Mouse (Mus musculus) kidney, adult 2 months (tissue): ENCODE results near the gene Zc3h6. TPM values are rescaled to one million over a fixed set of nuclear protein-coding genes. Genes with fewer than 3 reads are reported as not detected.

Source experiments
- DNase-seq: peaks from one replicate; pipeline ENCODE4 v3.0.0; 2021
- H3K27ac ChIP-seq: fragments of 200-500 bp; 2 replicates; pipeline ENCODE4 v1.5.1; 2012; ENCODE audit warnings: low read depth, low read length, control low read depth, inconsistent platforms; ENCODE audit not compliant: insufficient read depth
- H3K27me3 ChIP-seq: fragments of 200-500 bp; replicated peaks from 2 replicates; pipeline ENCODE4 v1.6.1; 2012; ENCODE audit warnings: mild to moderate bottlenecking, moderate library complexity, low read length, inconsistent platforms; ENCODE audit not compliant: control insufficient read depth, insufficient read depth
- H3K36me3 ChIP-seq: fragments of 200-500 bp; 2 replicates; pipeline ENCODE4 v1.6.1; 2012; ENCODE audit warnings: mild to moderate bottlenecking, moderate library complexity, low read length, inconsistent platforms; ENCODE audit not compliant: control insufficient read depth, insufficient read depth
- H3K4me1 ChIP-seq: fragments of 200-500 bp; 2 replicates; pipeline ENCODE4 v1.6.1; 2011; ENCODE audit warnings: low read length; ENCODE audit not compliant: control insufficient read depth, insufficient read depth
- H3K4me3 ChIP-seq: fragments of 200-500 bp; 2 replicates; pipeline ENCODE4 v1.5.1; 2011; ENCODE audit warnings: mild to moderate bottlenecking, low read depth, low read length, control low read depth; ENCODE audit not compliant: insufficient read depth
- CTCF ChIP-seq: fragments of 200-500 bp; conservative IDR thresholded peaks from 2 replicates; pipeline ENCODE4 v1.5.1; 2011; ENCODE audit warnings: low read depth, mild to moderate bottlenecking, control low read depth, low read length, moderate library complexity, mixed read lengths; ENCODE audit not compliant: insufficient read depth, insufficient read length
- POLR2A ChIP-seq: fragments of 200-500 bp; IDR thresholded peaks from one replicate; pipeline ENCODE4 v1.6.1; 2011; ENCODE audit warnings: low read depth, low read length, control low read depth
- WGBS: fragments of 180-500 bp; shearing (Covaris S2); methylation state at CpG from one replicate; pipeline ENCODE4 v1.1.7; 2018; 5-methylcytosine and 5-hydroxymethylcytosine counted together
- polyA plus RNA-seq: library from polyadenylated mRNA; depleted of rRNA; stranded (reverse); fragments of >200 nt; gene quantifications from 2 replicates; pipeline ENCODE4 v1.2.3, GENCODE M21; 2012

Zc3h6 gene
- polyA plus RNA-seq, 1 experiment: 1.0 TPM

DNA sequence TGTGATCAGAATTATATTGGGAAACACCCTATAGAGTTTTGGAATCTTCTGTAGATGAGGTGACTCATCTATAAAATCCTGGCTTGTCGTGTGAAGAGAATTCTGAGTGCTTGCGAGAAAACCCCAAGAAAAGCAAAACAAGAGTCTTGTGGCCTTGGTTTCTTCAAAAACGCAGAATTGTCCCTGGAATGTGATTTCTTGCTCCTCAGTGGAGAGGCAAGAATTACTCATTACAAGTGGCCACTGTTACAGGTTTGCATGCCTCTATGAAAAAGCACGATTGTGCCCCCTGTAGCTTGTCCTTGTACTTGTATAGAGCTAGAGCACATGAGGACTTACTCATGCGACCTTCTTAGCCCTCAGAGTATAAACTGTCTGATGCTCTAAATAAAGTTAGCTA is 68.2 kb downstream of the Zc3h6 start:
- no peak overlapping the region for H3K4me3 ChIP-seq
- TF ChIP-seq POLR2A (no peak), CTCF (no peak)
- DNase-seq: no peak
- H3K36me3 ChIP-seq: no peaks in the 10 kb centered on the region
- H3K4me1 ChIP-seq: no peaks in the 10 kb centered on the region
- H3K27ac ChIP-seq: no peak overlapping the region
- peaks cover 1% of the 10 kb centered on the region; the same call in 1 of the 2 replicates for H3K27me3 ChIP-seq
- WGBS: 83% methylated on average over 5 of the region's 5 CpGs

DNA sequence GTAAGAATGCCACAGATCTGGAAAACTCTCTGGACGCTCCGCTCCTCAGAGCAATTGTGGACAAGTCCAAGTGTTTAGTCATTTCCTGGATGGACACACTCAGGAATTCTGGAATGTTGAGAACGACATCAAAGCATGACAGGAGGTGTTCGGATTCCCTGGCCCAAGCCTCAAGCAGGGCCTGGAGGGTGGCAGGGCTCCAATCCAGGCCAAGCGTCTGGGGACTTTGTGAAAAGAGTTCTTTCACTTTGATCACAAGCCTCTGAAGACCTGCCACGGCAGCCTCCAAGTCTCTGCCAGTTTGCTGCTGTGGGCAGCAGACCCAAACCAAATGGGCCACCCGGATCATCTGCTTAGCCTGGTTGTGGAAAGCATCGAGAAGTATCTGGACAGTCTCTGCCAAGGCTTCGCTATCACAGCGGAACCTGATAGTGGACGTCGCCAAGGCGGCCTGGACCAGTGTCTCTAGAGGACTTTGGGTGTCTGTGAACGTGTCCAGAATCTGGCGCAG is 71.3 kb downstream of the Zc3h6 start:
- DNase-seq: no peak
- Histone ChIP-seq H3K27me3 (0 out of 2 replicates have a peak, but pooled peaks cover 1% of the 10 kb centered on the region), H3K4me1 (no peaks in the 10 kb centered on the region), H3K4me3 (peak overlapping the region; percentile 20; the same call in 1 of the 2 replicates), H3K27ac (no peak overlapping the region), H3K36me3 (no peaks in the 10 kb centered on the region)
- 13% methylated on average over 15 of the region's 15 CpGs for WGBS
- TF ChIP-seq CTCF (no peak), POLR2A (no peak)

DNA sequence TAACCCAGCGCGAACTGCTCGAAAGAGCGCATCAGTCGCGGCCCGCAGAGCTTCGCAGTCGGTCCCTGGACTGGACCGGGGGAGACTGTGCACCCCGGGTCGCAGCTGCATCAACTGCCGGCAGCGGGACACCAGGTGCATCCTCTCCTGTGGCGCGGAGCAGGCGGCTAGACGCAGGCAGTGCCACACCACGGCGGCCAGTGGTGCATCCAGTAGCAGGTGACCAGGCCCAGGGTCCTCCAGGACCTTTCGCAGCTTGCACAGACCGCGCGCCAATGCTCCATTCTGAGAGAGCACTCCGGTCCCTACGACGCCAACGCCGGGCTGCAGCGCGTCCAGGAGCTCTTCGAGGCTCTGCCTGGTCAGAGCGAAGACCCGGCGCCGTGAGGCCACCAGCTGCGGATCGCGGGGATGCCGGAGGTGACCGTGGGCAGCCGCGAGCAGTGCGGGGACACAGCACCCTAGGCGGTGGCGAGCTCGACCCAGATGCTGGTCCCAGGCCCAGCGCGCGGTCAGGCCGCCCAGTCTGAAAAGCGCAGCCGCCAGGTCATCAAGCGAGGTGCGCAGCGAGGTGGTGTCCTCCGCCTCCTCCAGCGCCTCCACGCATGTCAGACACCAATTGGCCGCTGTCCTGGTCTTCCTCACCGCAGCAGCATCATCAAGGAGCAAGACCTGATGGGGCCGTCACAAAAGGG is 71.9 kb downstream of the Zc3h6 start:
- no peaks in the 10 kb centered on the region for H3K4me1 ChIP-seq
- TF ChIP-seq POLR2A (no peak), CTCF (no peak)
- H3K4me3 ChIP-seq: peak overlapping the region; percentile 20; the same call in 1 of the 2 replicates
- H3K27ac ChIP-seq: no peak overlapping the region
- no peaks in the 10 kb centered on the region for H3K36me3 ChIP-seq
- 4% methylated on average over 62 of the region's 62 CpGs for WGBS
- H3K27me3 ChIP-seq: 0 out of 2 replicates have a peak, but pooled peaks cover 1% of the 10 kb centered on the region
- no peak for DNase-seq

DNA sequence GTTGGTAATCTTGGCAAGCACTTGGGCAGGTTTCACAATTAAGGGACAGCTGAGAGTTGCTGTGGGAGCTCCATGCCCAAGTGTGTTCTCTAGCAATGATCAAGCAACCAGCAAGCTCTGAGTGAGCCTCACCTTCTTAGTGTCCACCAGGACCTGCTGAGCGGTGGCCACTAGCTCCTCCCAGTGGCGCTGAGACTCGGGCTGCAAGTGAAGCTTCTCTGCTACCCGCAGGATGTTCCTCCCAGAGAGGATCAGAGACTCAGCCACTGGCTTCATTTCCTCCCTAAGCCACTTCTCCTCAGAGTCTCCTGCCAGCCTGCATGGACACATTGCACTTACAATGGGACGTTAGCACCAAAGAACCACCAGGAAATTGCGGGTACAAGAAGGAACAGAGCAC is 73.4 kb downstream of the Zc3h6 start:
- 34% methylated on average over 6 of the region's 6 CpGs for WGBS
- peak; percentile 15 for DNase-seq
- H3K4me3 ChIP-seq: no peak overlapping the region
- 0 out of 2 replicates have a peak, but pooled peaks cover 1% of the 10 kb centered on the region for H3K27me3 ChIP-seq
- H3K27ac ChIP-seq: no peak overlapping the region
- H3K4me1 ChIP-seq: no peaks in the 10 kb centered on the region
- TF ChIP-seq POLR2A (no peak), CTCF (peak; percentile 44)
- no peaks in the 10 kb centered on the region for H3K36me3 ChIP-seq

DNA sequence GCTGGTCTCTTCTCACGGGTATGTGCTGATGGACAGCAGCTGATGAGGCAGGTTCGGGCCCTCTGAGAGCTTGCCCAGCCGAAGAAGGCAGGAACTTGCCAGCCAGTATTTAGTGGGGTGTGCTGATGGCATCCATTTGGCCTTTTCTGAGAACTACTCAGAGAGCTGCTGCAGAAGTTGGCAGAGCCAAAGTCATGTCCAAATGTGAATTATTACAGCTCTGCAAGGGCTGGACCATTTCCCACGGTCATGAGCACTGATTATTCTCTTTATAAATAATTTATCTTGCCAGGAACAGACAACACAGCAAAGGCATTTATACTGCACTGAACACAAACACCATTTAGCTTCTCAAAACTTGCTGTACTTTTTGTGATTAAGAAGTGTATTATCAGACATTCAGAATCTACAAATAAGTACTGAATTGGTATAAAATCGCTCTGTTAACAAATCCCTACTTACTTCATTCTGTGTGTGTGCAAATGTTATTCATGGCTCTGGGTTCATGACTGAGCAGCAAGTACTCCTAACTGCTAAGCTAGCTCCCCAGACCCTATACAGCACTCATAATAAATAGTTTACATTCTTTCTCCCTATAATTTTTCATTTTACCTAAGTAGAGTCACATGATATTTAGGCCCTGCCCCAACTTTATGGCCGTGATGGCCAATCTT is 79.1 kb downstream of the Zc3h6 start:
- H3K4me3 ChIP-seq: no peak overlapping the region
- no peak for TF ChIP-seq CTCF
- TF ChIP-seq POLR2A: no peak
- no peak overlapping the region for H3K27ac ChIP-seq
- peaks cover 3% of the 10 kb centered on the region; the same call in 1 of the 2 replicates for H3K4me1 ChIP-seq
- DNase-seq: peak; percentile 16
- 40% methylated on average over 6 of the region's 6 CpGs for WGBS
- no peaks in the 10 kb centered on the region for H3K36me3 ChIP-seq
- H3K27me3 ChIP-seq: no peaks in the 10 kb centered on the region

DNA sequence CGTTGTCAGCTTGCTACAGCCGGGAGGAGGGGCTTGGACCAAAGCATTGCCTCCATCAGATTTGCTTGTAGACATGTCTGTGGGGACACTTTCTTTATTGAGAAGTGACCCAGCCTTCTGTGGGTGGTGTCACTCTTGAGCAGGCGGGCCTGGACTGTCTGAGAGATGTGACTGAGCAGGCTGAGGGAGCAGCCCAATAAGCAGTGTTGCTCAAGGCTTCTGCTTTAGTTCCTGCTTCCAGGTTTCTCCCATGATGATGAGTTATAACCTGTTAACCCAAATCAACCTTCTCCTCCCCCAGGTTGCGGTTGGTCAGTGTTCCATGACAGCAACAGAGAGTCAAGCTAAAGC is 79.6 kb downstream of the Zc3h6 start:
- no peak for DNase-seq
- TF ChIP-seq CTCF (no peak), POLR2A (no peak)
- WGBS: 55% methylated on average over 4 of the region's 4 CpGs
- Histone ChIP-seq H3K4me1 (peaks cover 3% of the 10 kb centered on the region; the same call in 1 of the 2 replicates), H3K27ac (no peak overlapping the region), H3K36me3 (no peaks in the 10 kb centered on the region), H3K27me3 (no peaks in the 10 kb centered on the region), H3K4me3 (no peak overlapping the region)

DNA sequence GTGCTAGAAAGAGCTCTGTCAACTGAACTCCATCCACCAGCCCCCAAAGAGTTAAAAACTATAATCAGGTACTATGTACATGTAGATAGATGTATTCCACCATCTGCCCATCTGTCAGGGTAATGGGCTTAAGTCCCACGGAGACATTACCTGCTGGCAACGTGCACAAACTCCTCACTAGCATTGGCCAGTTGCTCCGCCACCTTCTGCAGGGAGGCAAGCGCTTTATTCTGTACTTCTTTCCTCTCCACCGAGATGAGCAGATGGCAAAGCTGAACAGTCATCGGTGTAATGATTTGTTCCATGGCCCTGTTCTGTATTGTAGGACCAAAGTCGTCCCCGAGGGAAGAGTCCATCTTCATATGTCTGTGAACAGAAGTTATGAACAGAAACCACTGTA is 80.6 kb downstream of the Zc3h6 start, which contains the start of gene Vinac1:
TSS of gene Vinac1 (minus strand) at position 362 of the 400 bp plus-strand sequence.
- no peak within 1 kb of the TSS for H3K27ac ChIP-seq
- WGBS: 87% methylated on average over 8 of the region's 8 CpGs
- TF ChIP-seq POLR2A (no peak), CTCF (no peak)

More for the DNA sequence above, 80.6 kb downstream of the Zc3h6 start, which contains the start of gene Vinac1:
- no peak for DNase-seq
- Histone ChIP-seq H3K4me1 (peaks cover 3% of the 10 kb centered on the region; the same call in 1 of the 2 replicates), H3K36me3 (no peaks in the 10 kb centered on the region), H3K27me3 (no peaks in the 10 kb centered on the region), H3K4me3 (no peak within 1 kb of the TSS)
